Mouse (Mus musculus) cerebellum, adult 2 months (tissue): ENCODE measurements around the gene Afap1l2.

Experiments
- CTCF ChIP-seq: fragments of 200-500 bp; IDR thresholded peaks from 2 replicates; pipeline ENCODE4 v1.5.1; 2011; ENCODE audit warnings: low read depth, mild to moderate bottlenecking, control low read depth, low read length, moderate library complexity, borderline replicate concordance; ENCODE audit not compliant: insufficient read depth
- POLR2A ChIP-seq: fragments of 200-500 bp; IDR thresholded peaks from 2 replicates; pipeline ENCODE4 v1.6.1; 2011; ENCODE audit warnings: low read length, control low read depth, borderline replicate concordance; ENCODE audit not compliant: insufficient read depth

- TF ChIP-seq POLR2A (no peak), CTCF (no peak)
Measured at GRCm38 (mm10) chr19:56946277-56946676, 61.8 kb downstream of the Afap1l2 start.
